Mouse (Mus musculus): ENCODE measurements around the gene Slc16a14. TPM values are rescaled to one million over a fixed set of nuclear protein-coding genes. Genes with fewer than 3 reads are reported as not detected.

Gene Slc16a14
- total RNA-seq, 2 experiments from 2014 or later = not detected

- DNase-seq = no peak
Measured at GRCm38 (mm10) chr1:84910177-84910804, 24.6 kb downstream of the Slc16a14 start.

DNA sequence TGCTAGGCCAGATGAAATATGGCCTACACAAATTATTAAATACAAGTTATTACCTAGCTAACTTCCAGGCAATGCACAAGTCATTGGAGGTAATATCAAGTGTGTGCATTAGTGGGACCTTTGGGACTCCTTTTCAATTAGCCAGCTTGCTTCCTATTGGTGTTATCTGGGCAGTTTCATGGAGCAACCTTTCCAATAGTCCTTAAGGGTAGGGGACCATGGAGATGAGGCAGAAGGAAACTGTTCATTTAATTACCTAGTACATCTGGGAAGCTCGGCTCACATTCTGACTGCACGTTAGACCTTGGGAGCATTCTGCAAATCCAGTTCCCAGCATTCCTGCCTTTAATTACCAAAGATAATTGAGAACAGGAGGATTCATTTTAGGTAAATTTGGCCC lies 30.5 kb downstream of the Slc16a14 start:
- DNase-seq = no peak

GRCm38 (mm10) chr1:84899156-84899555 lies 35.8 kb downstream of the Slc16a14 start:
- no peak for DNase-seq

DNA sequence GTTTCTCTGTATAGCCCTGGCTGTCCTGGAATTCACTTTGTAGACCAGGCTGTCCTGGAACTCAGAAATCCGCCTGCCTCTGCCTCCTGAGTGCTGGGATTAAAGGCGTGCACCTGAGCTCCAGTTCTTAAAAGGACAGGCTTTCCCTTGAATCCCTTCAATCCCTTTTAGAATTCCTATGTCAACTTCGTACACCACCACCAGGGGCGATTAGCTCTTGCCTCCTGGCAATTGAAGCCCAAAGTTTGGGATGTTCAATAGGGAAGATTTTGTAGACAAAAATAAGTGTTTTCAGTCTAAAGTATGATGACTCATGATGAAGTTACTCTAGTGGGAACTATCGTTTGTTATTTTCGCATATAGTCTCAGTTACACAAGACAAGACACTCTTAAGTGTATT lies 37.6 kb downstream of the Slc16a14 start:
- DNase-seq = no peak

DNA sequence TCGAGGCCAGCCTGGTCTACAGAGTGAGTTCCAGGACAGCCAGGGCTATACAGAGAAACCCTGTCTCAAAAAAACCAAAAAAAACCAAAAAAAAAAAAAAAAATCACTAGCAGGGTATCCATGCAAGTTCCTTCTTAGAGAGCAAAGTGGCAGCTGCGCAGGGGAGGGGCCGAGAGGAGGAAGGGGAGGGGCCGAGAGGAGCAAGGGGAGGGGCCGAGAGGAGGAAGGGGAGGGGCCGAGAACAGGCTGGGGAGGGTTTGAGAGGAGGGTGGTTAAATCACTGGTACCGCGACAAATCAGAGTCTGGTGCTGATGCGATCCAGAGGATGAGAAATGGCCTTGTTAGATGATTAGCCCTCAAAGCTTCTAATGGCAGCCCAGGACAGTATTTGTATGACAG lies 43.2 kb downstream of the Slc16a14 start:
- DNase-seq = no peak

GRCm38 (mm10) chr1:84890503-84890902 lies 44.4 kb downstream of the Slc16a14 start:
- no peak for DNase-seq

- DNase-seq = no peak
Measured at GRCm38 (mm10) chr1:84890005-84890393, 44.9 kb downstream of the Slc16a14 start.

DNA sequence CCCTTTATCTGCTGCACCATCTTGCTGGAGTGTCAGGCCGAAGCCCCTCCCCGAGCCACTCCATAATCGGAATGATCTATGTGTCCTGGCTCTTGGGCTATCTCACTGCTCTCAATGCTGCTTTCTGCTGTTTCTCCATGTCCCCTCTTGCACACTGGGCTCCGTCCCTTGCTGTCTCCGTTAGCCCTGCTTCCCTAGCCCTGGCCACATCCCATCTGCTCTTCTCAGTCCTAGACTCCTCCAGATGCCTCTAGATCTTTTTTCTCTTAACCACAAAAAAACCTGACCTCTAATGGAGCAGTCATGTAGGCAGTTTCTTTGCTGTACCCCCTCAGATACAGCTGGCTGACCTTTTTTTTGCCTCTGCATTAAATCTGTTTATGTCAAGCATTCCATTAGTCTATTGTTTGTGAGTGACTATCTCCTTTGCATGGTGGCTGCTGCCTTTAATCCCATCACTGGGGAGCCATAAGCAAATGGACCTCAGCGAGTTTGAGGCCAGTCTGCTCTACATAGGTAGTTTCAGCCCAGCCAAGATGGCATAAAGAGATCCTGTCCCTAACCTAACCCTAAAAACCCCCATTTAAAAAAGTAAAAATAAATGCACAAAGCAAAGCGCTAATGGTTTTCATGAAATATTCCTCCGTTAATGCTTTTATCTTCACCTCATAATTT lies 45.5 kb downstream of the Slc16a14 start:
- no peak for DNase-seq

- DNase-seq = no peak
Measured at GRCm38 (mm10) chr1:84885921-84886320, 49.0 kb downstream of the Slc16a14 start.

DNA sequence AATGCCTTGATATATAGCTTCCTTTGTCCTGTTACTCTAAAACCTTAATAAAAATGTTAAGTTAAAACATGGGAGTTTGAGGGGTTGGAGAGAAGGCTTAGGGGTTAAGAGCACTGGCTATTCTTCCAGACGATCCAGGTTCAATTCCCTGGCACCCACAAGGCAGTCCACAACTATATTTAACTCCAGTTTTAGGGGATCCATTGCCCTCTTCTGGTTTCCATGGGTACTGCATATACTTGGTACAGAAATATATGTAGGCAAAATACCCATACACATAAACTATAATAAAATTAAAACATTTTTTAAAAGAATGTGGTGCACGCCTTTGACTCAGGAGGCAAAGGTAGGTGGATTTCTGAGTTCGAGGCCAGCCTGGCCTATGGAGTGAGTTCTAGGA lies 49.8 kb downstream of the Slc16a14 start:
- no peak for DNase-seq

GRCm38 (mm10) chr1:84883889-84884288 lies 51.0 kb downstream of the Slc16a14 start:
- no peak for DNase-seq

DNA sequence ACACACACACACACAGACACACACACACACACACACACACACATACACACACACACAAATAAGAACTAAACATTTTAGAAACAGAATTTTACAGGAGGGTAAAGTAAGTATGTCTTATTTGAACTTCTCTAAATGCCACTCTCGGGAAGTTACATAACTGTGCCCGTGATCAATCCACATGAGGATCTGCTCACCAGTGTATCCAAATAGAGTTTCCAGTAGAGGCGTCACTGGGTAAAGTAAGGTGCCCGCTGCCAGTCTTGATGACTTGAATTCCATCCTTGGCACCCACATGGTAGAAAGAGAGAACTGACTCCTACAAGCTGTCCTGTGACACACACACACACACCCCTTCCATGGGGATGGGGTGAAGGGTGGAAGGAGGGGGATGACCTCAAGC lies 52.0 kb downstream of the Slc16a14 start:
- DNase-seq = no peak

GRCm38 (mm10) chr1:84882066-84882532 lies 52.8 kb downstream of the Slc16a14 start:
- DNase-seq = no peak

DNA sequence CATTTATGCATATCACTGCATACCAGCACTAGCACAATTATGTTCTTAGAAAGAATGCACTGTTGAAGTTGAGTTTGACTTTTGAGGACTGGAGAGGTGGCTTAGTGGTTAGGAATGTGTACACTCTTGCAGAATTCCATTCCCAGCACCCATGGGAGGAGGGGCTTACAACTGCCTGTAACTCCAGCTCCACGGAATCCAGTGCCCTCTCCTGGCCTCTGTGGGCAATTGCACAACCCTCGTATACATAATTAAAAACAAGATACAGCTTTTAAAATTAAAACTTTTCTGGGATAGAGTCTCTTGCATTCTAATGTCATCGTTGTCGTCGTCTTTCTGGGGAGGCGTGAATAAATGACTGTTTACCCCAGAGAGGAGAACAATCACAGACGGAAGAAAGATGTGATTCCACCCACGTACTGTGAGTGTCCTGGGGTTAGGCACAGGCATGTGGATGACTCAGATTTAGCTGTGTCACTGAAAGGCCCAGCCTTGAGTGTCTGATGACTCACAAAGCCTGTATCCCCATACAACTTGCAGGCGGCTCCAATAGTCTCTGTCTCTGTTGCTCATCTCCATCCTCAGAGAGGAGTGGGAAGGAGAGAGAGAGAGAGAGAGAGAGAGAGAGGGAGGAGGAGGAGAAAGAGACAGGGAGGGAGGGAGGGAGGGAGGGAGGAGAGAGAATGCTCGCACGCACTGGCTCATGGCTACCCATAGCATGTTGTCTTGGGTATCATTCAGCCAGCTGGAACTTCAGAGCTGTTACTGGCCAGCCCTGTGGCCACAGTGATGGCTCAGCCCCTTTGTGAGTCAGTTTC lies 53.5 kb downstream of the Slc16a14 start:
- DNase-seq = no peak

- DNase-seq = no peak
Measured at GRCm38 (mm10) chr1:84879571-84880120, 55.3 kb downstream of the Slc16a14 start.

DNA sequence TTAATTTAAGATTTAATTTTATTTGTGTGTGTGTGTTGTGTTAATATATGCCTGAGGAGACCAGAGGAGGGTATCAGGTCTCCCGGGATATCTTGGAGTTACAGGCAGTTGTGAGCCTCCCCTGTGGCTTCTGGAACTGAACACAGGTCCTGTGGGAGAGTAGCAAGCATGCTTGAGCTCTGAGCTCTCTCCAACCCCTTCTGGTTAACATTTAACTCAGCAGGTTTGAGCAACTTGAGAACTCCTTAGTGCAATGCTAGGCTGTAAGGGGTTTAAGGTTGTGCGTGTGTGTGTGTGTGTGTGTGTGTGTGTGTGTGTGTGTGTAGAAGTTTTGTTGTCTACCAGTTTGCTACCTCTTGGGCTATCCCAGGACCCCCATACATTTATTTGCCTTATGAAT lies 57.3 kb downstream of the Slc16a14 start:
- no peak for DNase-seq

- DNase-seq = no peak
Measured at GRCm38 (mm10) chr1:84872939-84873338, 62.0 kb downstream of the Slc16a14 start.

GRCm38 (mm10) chr1:84872105-84872504 lies 62.8 kb downstream of the Slc16a14 start:
- no peak for DNase-seq

DNA sequence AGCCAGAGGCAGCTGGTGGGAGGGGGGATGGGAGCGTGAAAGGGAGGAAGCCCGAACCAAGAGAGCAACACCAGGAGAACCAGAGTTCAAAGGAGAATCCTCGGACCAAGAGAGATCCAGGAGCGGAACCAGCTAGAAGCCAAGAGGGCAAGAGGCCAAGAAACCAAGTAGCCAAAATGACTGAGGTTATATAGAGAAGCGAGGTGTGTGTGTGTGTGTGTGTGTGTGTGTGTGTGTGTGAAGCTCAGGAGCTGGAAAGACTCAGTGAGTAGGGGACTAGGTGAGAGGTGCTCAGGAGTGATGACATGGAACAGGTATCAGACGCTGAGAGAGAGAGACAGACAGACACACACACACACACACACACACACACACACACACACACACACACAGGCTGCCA lies 63.8 kb downstream of the Slc16a14 start:
- DNase-seq = no peak

GRCm38 (mm10) chr1:84869498-84869897 lies 65.4 kb downstream of the Slc16a14 start:
- no peak for DNase-seq

GRCm38 (mm10) chr1:84868841-84869240 lies 66.1 kb downstream of the Slc16a14 start:
- no peak for DNase-seq

- no peak for DNase-seq
Measured at GRCm38 (mm10) chr1:84868311-84868710, 66.6 kb downstream of the Slc16a14 start.

DNA sequence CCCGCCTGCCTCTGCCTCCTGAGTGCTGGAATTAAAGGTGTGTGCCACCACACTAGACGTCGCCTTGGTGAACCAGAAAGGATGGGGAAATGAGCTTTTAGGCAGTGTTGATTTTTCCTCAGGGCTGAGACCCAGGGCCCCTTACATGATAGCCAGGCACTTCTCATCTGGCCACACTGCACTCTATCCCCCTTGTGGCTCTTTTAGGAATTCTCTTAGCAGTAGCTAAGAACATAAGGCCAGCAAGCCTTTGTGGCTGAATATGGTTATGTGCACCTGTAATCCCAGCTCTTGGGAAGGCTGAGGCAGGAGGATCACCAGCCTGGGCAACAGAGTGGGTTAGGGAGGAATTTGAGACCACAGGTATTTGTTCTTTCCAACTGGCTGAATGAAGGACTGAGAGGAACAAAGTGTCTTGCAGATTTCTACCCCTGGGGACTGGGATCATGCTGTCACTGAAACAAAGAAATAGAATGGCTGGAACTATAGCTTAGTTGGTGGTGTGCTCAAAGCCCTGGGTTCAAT lies 68.2 kb downstream of the Slc16a14 start:
- no peak for DNase-seq
